Mouse (Mus musculus) lung, adult 2 months (tissue): ENCODE results near the gene Optc.

ENCODE experiments used
- CTCF ChIP-seq: fragments of 200-500 bp; IDR thresholded peaks from 2 replicates; pipeline ENCODE4 v1.5.1; 2011; ENCODE audit warnings: mild to moderate bottlenecking, low read length, control low read depth; ENCODE audit not compliant: insufficient read depth
- POLR2A ChIP-seq: fragments of 200-500 bp; IDR thresholded peaks from 2 replicates; pipeline ENCODE4 v1.6.1; 2011; ENCODE audit warnings: low read depth, mild to moderate bottlenecking, control low read depth, low read length, borderline replicate concordance; ENCODE audit errors: extremely low read depth

DNA sequence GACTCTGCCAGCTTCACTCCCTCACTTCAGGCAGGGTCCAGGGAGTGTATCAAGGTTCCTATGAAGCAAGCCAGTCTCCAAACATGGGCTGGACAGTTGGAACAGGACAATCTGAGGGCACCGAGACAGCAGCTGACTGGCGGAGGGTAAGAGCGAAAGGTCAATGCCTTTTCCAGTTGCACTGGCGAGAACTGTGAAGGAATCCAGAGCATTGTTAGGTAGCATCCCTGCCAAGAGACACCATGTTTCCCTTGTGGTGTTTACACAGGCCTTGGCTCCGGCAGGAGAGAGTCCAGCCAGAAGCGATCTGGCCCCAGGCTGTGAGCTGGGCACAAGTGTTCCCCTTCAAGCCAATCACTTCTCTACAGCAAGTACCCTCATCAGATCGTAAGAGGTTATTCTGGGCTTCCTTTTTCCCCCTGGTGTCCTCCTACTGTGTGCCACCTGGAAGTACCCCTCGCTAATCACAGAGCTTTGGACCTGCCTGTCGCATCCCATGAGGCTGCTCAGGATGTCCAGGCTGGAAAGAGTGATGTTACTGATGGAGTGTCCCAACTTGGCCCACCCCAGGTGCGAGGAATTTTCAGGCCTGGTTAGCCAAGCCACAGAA, 26.7 kb upstream of the Optc start:
- TF ChIP-seq CTCF (no peak), POLR2A (no peak)
